In genomic region chr5:20773341-20773740, GRCm38 (mm10) we compare ENCODE assay signal across 9 mouse cellular contexts.
DNase-seq lines count a peak whose midpoint lies in the region; ATAC-seq and TF ChIP-seq lines count a peak whose summit lies in the region.
"Had no signal": no experiment of that assay in that cellular context is flagged by ENCODE, and none has a peak within 500 bp of the region (broad histone marks: within the 10 kb centered on the region; RNA-seq: fewer than 3 reads in every experiment).

No protein-coding gene starts in this region.

- H3K4me1 ChIP-seq in lung, embryonic 14.5 days (ENCODE audit: insufficient read depth) = no peaks in the 10 kb centered on the region
- H3K4me1 ChIP-seq in lung, adult 2 months (ENCODE audit: control insufficient read depth, insufficient read depth, low read length) = no peaks in the 10 kb centered on the region
- no peaks in the 10 kb centered on the region for H3K4me1 ChIP-seq in midbrain, postnatal 0 days (ENCODE audit: insufficient read depth, low read length)
- H3K4me1 ChIP-seq in liver, embryonic 11.5 days (replicated peaks; ENCODE audit: control insufficient read depth, insufficient read depth, low read length) = peaks cover 3% of the 10 kb centered on the region

- peak; percentile 72 for TF ChIP-seq CTCF in gastrocnemius, adult 2 months (IDR thresholded peaks at IDR 0.05)
- TF ChIP-seq CTCF in lung, embryonic 14.5 days (IDR thresholded peaks at IDR 0.05; ENCODE audit: low read depth) = peak; percentile 62
- no peak for TF ChIP-seq CTCF in lung, adult 2 months (IDR thresholded peaks at IDR 0.05; ENCODE audit: insufficient read depth, low read length)
- TF ChIP-seq CTCF in midbrain, postnatal 0 days (IDR thresholded peaks at IDR 0.05) = peak; percentile 80

- DNase-seq in gastrocnemius, adult 2 months = no peak
- no peak for DNase-seq in gastrocnemius, postnatal 4 days (ENCODE audit: low spot score in 2 of 2)
- DNase-seq in lung, embryonic 14.5 days = peak; percentile 85
- DNase-seq in lung, adult 2 months = no peak
- DNase-seq in midbrain, postnatal 0 days (ENCODE audit: low spot score) = peak; percentile 79
- no peak for DNase-seq in urinary bladder, postnatal 4 days (ENCODE audit: low spot score in 2 of 2)
- no peak for DNase-seq in liver, embryonic 11.5 days (ENCODE audit: low spot score)

- ATAC-seq in lung, embryonic 14.5 days (ENCODE audit: insufficient read depth) = peak; percentile 14; the same call in 1 of the 2 replicates
- peak; percentile 68; the same call in 1 of the 2 replicates for ATAC-seq in common myeloid progenitor, adult 5-6 weeks (replicated peaks; ENCODE audit: low read depth, poor library complexity, severe bottlenecking)
- no peak for ATAC-seq in midbrain, postnatal 0 days (ENCODE audit: low FRiP score)
- ATAC-seq in liver, embryonic 11.5 days (replicated peaks; ENCODE audit: low FRiP score) = no peak

- peak overlapping the region; percentile 16; the same call in 1 of the 2 replicates for H3K27ac ChIP-seq in gastrocnemius, adult 2 months
- no peak overlapping the region for H3K27ac ChIP-seq in lung, embryonic 14.5 days (ENCODE audit: low read depth)
- no peak overlapping the region for H3K27ac ChIP-seq in midbrain, postnatal 0 days (ENCODE audit: low read depth, low read length)
- H3K27ac ChIP-seq in liver, embryonic 11.5 days (ENCODE audit: low read depth, low read length) = no peak overlapping the region

- no peak overlapping the region for H3K4me3 ChIP-seq in gastrocnemius, adult 2 months
- no peak overlapping the region for H3K4me3 ChIP-seq in lung, embryonic 14.5 days (ENCODE audit: low read depth, low read length)
- no peak overlapping the region for H3K4me3 ChIP-seq in lung, adult 2 months (replicated peaks; ENCODE audit: extremely low read depth, low read depth, low read length)
- no peak overlapping the region for H3K4me3 ChIP-seq in midbrain, postnatal 0 days (ENCODE audit: low read depth, low read length)
- no peak overlapping the region for H3K4me3 ChIP-seq in liver, embryonic 11.5 days (ENCODE audit: low read depth, low read length)
- H3K4me3 ChIP-seq: myocyte had no signal

- intact Hi-C loops in gastrocnemius, adult 2 months (cut with DNase I) = no loop called here

- H3K27me3 ChIP-seq in lung, embryonic 14.5 days (ENCODE audit: insufficient read depth, low read length) = no peaks in the 10 kb centered on the region
- no peaks in the 10 kb centered on the region for H3K27me3 ChIP-seq in midbrain, postnatal 0 days (ENCODE audit: insufficient read depth, low read length)
- H3K27me3 ChIP-seq in liver, embryonic 11.5 days (replicated peaks; ENCODE audit: control insufficient read depth, insufficient read depth, low read length) = no peaks in the 10 kb centered on the region

- no peak overlapping the region for H3K9ac ChIP-seq in lung, embryonic 14.5 days
- no peak overlapping the region for H3K9ac ChIP-seq in midbrain, postnatal 0 days (replicated peaks; ENCODE audit: low read length, poor library complexity, severe bottlenecking)
- H3K9ac ChIP-seq in liver, embryonic 11.5 days (ENCODE audit: low read depth, low read length) = no peak overlapping the region

- no peak for TF ChIP-seq POLR2A in lung, adult 2 months (IDR thresholded peaks at IDR 0.05; ENCODE audit: borderline replicate concordance, extremely low read depth, low read depth, low read length)

- H3K36me3 ChIP-seq in lung, embryonic 14.5 days (ENCODE audit: insufficient read depth) = 0 out of 2 replicates have a peak, but pooled peaks cover 3% of the 10 kb centered on the region
- no peaks in the 10 kb centered on the region for H3K36me3 ChIP-seq in midbrain, postnatal 0 days (ENCODE audit: insufficient read depth, low read length)
- H3K36me3 ChIP-seq in liver, embryonic 11.5 days (ENCODE audit: control insufficient read depth, insufficient read depth, low read length) = peaks cover 2% of the 10 kb centered on the region; the same call in 1 of the 2 replicates

- H3K9me3 ChIP-seq in lung, embryonic 14.5 days (ENCODE audit: low read depth, low read length) = no peaks in the 10 kb centered on the region
- H3K9me3 ChIP-seq in midbrain, postnatal 0 days (ENCODE audit: low read length) = no peaks in the 10 kb centered on the region
- H3K9me3 ChIP-seq in liver, embryonic 11.5 days (ENCODE audit: control insufficient read depth, low read length) = no peaks in the 10 kb centered on the region

- no peak overlapping the region for H3K4me2 ChIP-seq in lung, embryonic 14.5 days
- no peak overlapping the region for H3K4me2 ChIP-seq in midbrain, postnatal 0 days (ENCODE audit: low read depth, low read length, poor library complexity, severe bottlenecking)
- no peak overlapping the region for H3K4me2 ChIP-seq in liver, embryonic 11.5 days

- WGBS in lung, embryonic 14.5 days = 59% methylated on average over 3 of the region's 3 CpGs
- 62% methylated on average over 3 of the region's 3 CpGs for WGBS in lung, adult 2 months
- 61% methylated on average over 3 of the region's 3 CpGs for WGBS in midbrain, postnatal 0 days
- 67% methylated on average over 3 of the region's 3 CpGs for WGBS in liver, embryonic 11.5 days

Comparison
In these comparisons a context has a peak if more than half of its experiments do, and no peak if none do; other contexts are left out.
1. DNase-seq: peak in lung, embryonic 14.5 days (single experiment) and midbrain, postnatal 0 days (single experiment); none in gastrocnemius, adult 2 months (single experiment), gastrocnemius, postnatal 4 days (0 of 2), lung, adult 2 months (single experiment), urinary bladder, postnatal 4 days (0 of 2) and liver, embryonic 11.5 days (single experiment).
2. ATAC-seq: peak in lung, embryonic 14.5 days (single experiment) and common myeloid progenitor, adult 5-6 weeks (single experiment); none in midbrain, postnatal 0 days (single experiment) and liver, embryonic 11.5 days (single experiment).